Mouse (Mus musculus): ENCODE measurements at regions not wholly inside any gene's neighbourhood (a gene's known extent, or its start where the extent isn't known, plus 50 kb on each side); places are given as distances from the start of the nearest gene placed in this dataset.

DNA sequence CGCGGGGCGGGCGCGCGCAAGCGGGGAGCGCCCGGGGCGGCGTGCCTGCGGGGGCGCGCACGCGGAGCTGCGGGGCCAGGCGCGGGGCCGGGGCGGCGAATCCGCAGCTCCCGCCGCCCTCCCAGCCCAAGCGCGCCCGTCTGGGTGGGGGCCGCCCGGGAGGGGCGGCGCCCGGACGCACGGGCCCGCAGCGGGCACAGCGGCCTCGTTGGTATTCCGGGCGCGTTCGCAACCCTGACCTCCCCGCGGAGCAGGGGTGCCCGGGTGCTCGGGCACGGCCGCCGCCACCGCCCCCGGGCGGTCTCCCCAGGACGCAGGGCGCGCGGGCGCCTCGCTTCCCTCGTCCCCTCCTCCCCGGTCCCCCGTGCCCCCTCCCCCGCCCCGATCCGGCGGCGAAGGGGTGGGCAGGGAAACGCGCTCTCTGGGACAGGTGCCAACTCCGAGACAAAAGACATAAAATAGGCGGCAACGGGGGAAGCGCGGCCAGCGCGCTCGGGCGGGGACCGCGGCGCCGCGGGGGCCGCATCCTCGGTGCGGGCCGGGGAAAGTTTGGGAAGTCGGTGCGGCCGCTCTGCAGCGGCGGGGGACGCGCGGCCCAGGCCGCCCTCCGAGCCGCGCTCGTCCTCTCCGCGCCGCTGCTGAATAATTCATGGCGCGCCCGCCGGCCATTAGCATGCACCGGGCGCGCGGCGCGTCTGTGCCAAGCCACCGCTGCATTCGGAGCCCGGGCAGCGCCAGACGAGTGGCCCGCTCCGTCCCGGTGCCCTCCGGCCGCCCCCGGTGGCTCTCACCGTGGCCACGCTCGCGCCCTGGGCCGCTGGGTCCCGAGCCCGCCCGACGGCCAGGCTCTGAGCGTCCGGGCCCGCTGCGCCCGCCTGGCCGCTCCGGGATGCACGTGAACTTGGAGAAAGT, 63.7 kb upstream of the Ppara start:
- H3K9me3 ChIP-seq = no peaks in the 10 kb centered on the region
- peak overlapping the region; percentile 98 for H3K27ac ChIP-seq
- WGBS = under 1% methylated on average over 135 of the region's 141 CpGs
- peak overlapping the region; percentile 81 for H3K4me2 ChIP-seq (replicated peaks)
- peak overlapping the region; percentile 77 for H3K4me3 ChIP-seq
- peaks cover 40% of the 10 kb centered on the region for H3K27me3 ChIP-seq (replicated peaks)
- peak overlapping the region; percentile 97 for H3K9ac ChIP-seq
- peak; percentile 79 for ATAC-seq (ENCODE audit: low FRiP score, low read depth)
- H3K36me3 ChIP-seq = peaks cover 11% of the 10 kb centered on the region; the same call in 1 of the 2 replicates
- H3K4me1 ChIP-seq = peaks cover 42% of the 10 kb centered on the region

DNA sequence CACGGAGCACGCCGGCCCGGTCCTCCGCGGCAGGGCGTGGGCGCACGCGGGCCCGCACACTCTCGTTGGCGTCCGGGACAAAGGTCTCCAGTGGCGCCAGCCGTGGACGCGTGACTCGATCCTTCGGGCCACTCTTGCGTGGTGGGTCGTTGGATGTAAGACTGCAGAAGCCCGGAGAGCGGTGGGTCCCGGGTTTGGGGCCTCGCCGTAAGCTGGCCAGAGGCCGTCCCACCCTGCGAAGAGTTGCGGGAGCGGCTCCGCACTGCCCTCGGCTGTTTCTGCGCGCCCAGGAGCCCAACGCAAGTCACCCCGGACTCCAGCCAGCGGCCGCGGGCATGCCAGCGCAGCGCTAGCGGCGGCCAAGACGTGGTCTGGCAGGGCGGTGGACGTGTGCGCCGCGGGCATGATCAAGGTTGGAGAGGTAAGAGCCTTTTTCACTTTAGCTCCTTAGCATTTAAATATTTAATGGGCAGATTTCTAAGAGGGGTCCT, 63.0 kb upstream of the Ppara start:
- Histone ChIP-seq H3K9me3 (no peaks in the 10 kb centered on the region), H3K27ac (peak overlapping the region; percentile 98), H3K36me3 (peaks cover 15% of the 10 kb centered on the region), H3K9ac (peak overlapping the region; percentile 97), H3K4me2 (replicated peaks) (peak overlapping the region; percentile 81), H3K27me3 (replicated peaks) (peaks cover 35% of the 10 kb centered on the region), H3K4me3 (peak overlapping the region; percentile 77), H3K4me1 (peaks cover 49% of the 10 kb centered on the region)
- WGBS = 1% methylated on average over 50 of the region's 50 CpGs
- ATAC-seq (ENCODE audit: low FRiP score, low read depth) = no peak

- Histone ChIP-seq H3K4me2 (replicated peaks) (peak overlapping the region; percentile 81), H3K4me3 (peak overlapping the region; percentile 77), H3K4me1 (peaks cover 53% of the 10 kb centered on the region), H3K36me3 (peaks cover 15% of the 10 kb centered on the region), H3K27me3 (replicated peaks) (peaks cover 35% of the 10 kb centered on the region), H3K9me3 (no peaks in the 10 kb centered on the region), H3K27ac (no peak overlapping the region), H3K9ac (peak overlapping the region; percentile 97)
- 79% methylated on average over 3 of the region's 3 CpGs for WGBS
- ATAC-seq (ENCODE audit: low FRiP score, low read depth) = no peak
These were observed 62.4 kb upstream of the Ppara start for GRCm38 (mm10) chr15:85672376-85672775.

DNA sequence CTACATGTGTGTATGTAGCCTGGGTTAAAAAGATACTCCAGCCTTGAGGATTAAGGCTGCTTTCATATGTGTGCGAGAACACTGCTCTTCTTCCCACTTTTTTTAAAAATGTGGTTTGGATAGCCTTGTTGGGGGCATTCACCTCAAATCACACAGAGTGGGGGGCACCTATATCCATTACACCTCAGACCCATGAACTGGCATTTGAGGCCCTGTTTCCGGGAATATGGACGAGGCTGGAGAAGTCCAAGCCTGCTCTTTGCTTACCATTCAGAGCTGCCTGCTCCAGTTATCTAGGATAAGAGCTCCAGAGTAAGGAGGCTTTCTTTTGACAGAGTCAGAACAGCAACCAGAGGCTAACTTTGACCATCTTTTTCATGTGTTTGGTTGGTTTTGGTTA, 61.9 kb upstream of the Ppara start:
- whole genome bisulfite sequencing = 70% methylated on average over 3 of the region's 3 CpGs
- Histone ChIP-seq H3K9me3 (no peaks in the 10 kb centered on the region), H3K36me3 (peaks cover 16% of the 10 kb centered on the region), H3K4me2 (replicated peaks) (peak overlapping the region; percentile 81), H3K27ac (no peak overlapping the region), H3K27me3 (replicated peaks) (peaks cover 35% of the 10 kb centered on the region), H3K4me3 (peak overlapping the region; percentile 77), H3K4me1 (peaks cover 59% of the 10 kb centered on the region), H3K9ac (peak overlapping the region; percentile 97)
- no peak for ATAC-seq (ENCODE audit: low FRiP score, low read depth)

- H3K4me1 ChIP-seq = peaks cover 64% of the 10 kb centered on the region
- H3K4me3 ChIP-seq = peak overlapping the region; percentile 77
- peaks cover 35% of the 10 kb centered on the region for H3K27me3 ChIP-seq (replicated peaks)
- H3K9ac ChIP-seq = peak overlapping the region; percentile 69
- H3K36me3 ChIP-seq = peaks cover 19% of the 10 kb centered on the region
- H3K4me2 ChIP-seq (replicated peaks) = peak overlapping the region; percentile 81
- H3K9me3 ChIP-seq = no peaks in the 10 kb centered on the region
- H3K27ac ChIP-seq = no peak overlapping the region
- no peak for ATAC-seq (ENCODE audit: low FRiP score, low read depth)
- WGBS = 81% methylated on average over 9 of the region's 9 CpGs
These were observed 61.3 kb upstream of the Ppara start for GRCm38 (mm10) chr15:85673506-85673905.

- no peak overlapping the region for H3K27ac ChIP-seq
- WGBS = 82% methylated on average over 9 of the region's 9 CpGs
- peak overlapping the region; percentile 69 for H3K9ac ChIP-seq
These were observed 60.4 kb upstream of the Ppara start for GRCm38 (mm10) chr15:85674191-85674984.

GRCm38 (mm10) chr15:85675126-85675525, 59.7 kb upstream of the Ppara start:
- peaks cover 19% of the 10 kb centered on the region for H3K36me3 ChIP-seq
- H3K27me3 ChIP-seq (replicated peaks) = peaks cover 19% of the 10 kb centered on the region
- peak overlapping the region; percentile 69; the same call in 1 of the 2 replicates for H3K9ac ChIP-seq
- H3K9me3 ChIP-seq = no peaks in the 10 kb centered on the region
- H3K4me2 ChIP-seq (replicated peaks) = peak overlapping the region; percentile 81
- ATAC-seq (ENCODE audit: low FRiP score, low read depth) = no peak
- H3K27ac ChIP-seq = no peak overlapping the region
- H3K4me1 ChIP-seq = peaks cover 65% of the 10 kb centered on the region
- WGBS = 89% methylated on average over 7 of the region's 7 CpGs
- no peak overlapping the region; the same call in 1 of the 2 replicates for H3K4me3 ChIP-seq

More at GRCm38 (mm10) chr15:85674191-85674984, 60.4 kb upstream of the Ppara start:
- Histone ChIP-seq H3K4me1 (peaks cover 65% of the 10 kb centered on the region), H3K4me2 (replicated peaks) (peak overlapping the region; percentile 81), H3K9me3 (no peaks in the 10 kb centered on the region), H3K27me3 (replicated peaks) (peaks cover 26% of the 10 kb centered on the region), H3K4me3 (peak overlapping the region; percentile 77), H3K36me3 (peaks cover 19% of the 10 kb centered on the region)
- no peak for ATAC-seq (ENCODE audit: low FRiP score, low read depth)

GRCm38 (mm10) chr15:85675736-85676135, 59.0 kb upstream of the Ppara start:
- H3K9me3 ChIP-seq = no peaks in the 10 kb centered on the region
- no peak overlapping the region for H3K4me3 ChIP-seq
- peaks cover 66% of the 10 kb centered on the region for H3K4me1 ChIP-seq
- H3K27ac ChIP-seq = no peak overlapping the region
- H3K36me3 ChIP-seq = peaks cover 19% of the 10 kb centered on the region
- peaks cover 18% of the 10 kb centered on the region for H3K27me3 ChIP-seq (replicated peaks)
- H3K4me2 ChIP-seq (replicated peaks) = peak overlapping the region; percentile 81
- ATAC-seq (ENCODE audit: low FRiP score, low read depth) = no peak
- peak overlapping the region; percentile 69; the same call in 1 of the 2 replicates for H3K9ac ChIP-seq
- 87% methylated on average over 5 of the region's 5 CpGs for WGBS

- no peak overlapping the region for H3K27ac ChIP-seq
- WGBS = 84% methylated on average over 3 of the region's 3 CpGs
- H3K9me3 ChIP-seq = no peaks in the 10 kb centered on the region
- peaks cover 19% of the 10 kb centered on the region for H3K36me3 ChIP-seq
- ATAC-seq (ENCODE audit: low FRiP score, low read depth) = no peak
- peaks cover 70% of the 10 kb centered on the region for H3K4me1 ChIP-seq
- 0 out of 2 replicates have a peak overlapping the region, but pooled peaks have one; percentile 3 for H3K4me3 ChIP-seq
- no peak overlapping the region for H3K9ac ChIP-seq
- peaks cover 14% of the 10 kb centered on the region for H3K27me3 ChIP-seq (replicated peaks)
- peak overlapping the region; percentile 81 for H3K4me2 ChIP-seq (replicated peaks)
These were observed 58.6 kb upstream of the Ppara start for GRCm38 (mm10) chr15:85676156-85676555.

GRCm38 (mm10) chr15:85676871-85677270, 57.9 kb upstream of the Ppara start:
- peaks cover 19% of the 10 kb centered on the region for H3K36me3 ChIP-seq
- no peak overlapping the region for H3K4me3 ChIP-seq
- no peak overlapping the region for H3K9ac ChIP-seq
- H3K4me2 ChIP-seq (replicated peaks) = peak overlapping the region; percentile 81
- 77% methylated on average over 10 of the region's 10 CpGs for WGBS
- no peaks in the 10 kb centered on the region for H3K9me3 ChIP-seq
- peaks cover 13% of the 10 kb centered on the region for H3K27me3 ChIP-seq (replicated peaks)
- no peak overlapping the region for H3K27ac ChIP-seq
- H3K4me1 ChIP-seq = peaks cover 72% of the 10 kb centered on the region
- no peak for ATAC-seq (ENCODE audit: low FRiP score, low read depth)

GRCm38 (mm10) chr15:85677381-85677780, 57.4 kb upstream of the Ppara start:
- Histone ChIP-seq H3K9ac (no peak overlapping the region), H3K4me1 (peaks cover 72% of the 10 kb centered on the region), H3K4me2 (replicated peaks) (peak overlapping the region; percentile 81), H3K27ac (no peak overlapping the region), H3K4me3 (no peak overlapping the region), H3K9me3 (no peaks in the 10 kb centered on the region), H3K27me3 (replicated peaks) (peaks cover 13% of the 10 kb centered on the region), H3K36me3 (peaks cover 19% of the 10 kb centered on the region)
- 87% methylated on average over 6 of the region's 6 CpGs for WGBS
- no peak for ATAC-seq (ENCODE audit: low FRiP score, low read depth)

- H3K9me3 ChIP-seq = no peaks in the 10 kb centered on the region
- WGBS = 81% methylated on average over 10 of the region's 10 CpGs
- no peak overlapping the region for H3K9ac ChIP-seq
- H3K4me2 ChIP-seq (replicated peaks) = peak overlapping the region; percentile 81
- no peak overlapping the region for H3K27ac ChIP-seq
- H3K36me3 ChIP-seq = peaks cover 19% of the 10 kb centered on the region
- ATAC-seq (ENCODE audit: low FRiP score, low read depth) = peak; percentile 35; the same call in 1 of the 2 replicates
- H3K27me3 ChIP-seq (replicated peaks) = peaks cover 11% of the 10 kb centered on the region
- H3K4me3 ChIP-seq = no peak overlapping the region
- H3K4me1 ChIP-seq = peaks cover 72% of the 10 kb centered on the region
These were observed 56.9 kb upstream of the Ppara start for GRCm38 (mm10) chr15:85677855-85678254.

All from neural tube, embryonic 12.5 days (tissue).